Mouse (Mus musculus) left cerebral cortex, postnatal 4 days (tissue): ENCODE measurements around the gene Itfg2. TPM values are rescaled to one million over a fixed set of nuclear protein-coding genes. Genes with fewer than 3 reads are reported as not detected.

Source experiments
- DNase-seq: peaks from one replicate; pipeline ENCODE4 v3.0.0-alpha.2; 2022
- intact Hi-C: fragments of 180-260 bp; cut with DNase I; formaldehyde crosslinking; loops from one replicate; pipeline ENCODE4 v1.15.1; 2025
- total RNA-seq, 2 experiments: library from RNA; stranded (reverse); gene quantifications; 2 replicates each; pipeline ENCODE4 v1.2.3; 2021

Itfg2 gene
- total RNA-seq = 10 to 100 TPM; 38.7 to 42.7 TPM

DNA sequence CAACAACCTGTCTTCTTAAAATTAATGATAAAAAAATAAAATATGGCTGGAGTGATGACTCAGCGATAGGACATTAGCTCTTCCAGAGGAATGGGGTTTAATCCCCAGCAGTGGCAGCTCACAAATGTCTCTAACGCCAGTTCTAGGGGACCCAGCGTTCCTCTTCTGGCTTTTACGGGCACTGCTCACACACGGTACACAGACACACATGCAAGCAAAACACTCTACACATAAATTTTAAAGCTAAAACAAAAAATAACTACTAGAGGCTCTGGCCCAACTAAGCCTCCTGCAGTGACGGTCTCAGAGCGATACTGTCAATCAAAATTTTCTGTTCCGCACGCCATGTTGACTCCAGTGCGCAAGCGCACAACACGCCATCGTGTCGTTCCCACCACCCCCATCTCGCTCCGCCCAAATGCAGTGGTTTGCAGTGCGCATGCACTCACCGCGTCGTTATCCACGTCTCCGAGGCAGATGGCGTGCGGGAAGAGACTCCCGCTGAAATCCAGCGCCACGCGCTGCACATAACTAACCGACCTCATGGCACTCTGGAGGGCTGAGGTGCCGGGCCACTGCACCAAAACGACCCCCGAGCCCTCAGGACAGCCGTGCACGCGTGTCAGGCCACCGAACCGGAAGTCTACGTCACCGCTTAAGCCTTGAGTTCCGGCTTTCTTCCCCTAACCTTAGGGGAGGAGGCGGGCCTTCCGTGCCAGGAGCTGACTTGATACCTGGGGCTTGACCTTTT is at the start of gene Itfg2:
Gene Itfg2, minus strand, starts transcription at position 663 of the 751 bp plus-strand sequence.
- peak; percentile 96 for DNase-seq

DNA sequence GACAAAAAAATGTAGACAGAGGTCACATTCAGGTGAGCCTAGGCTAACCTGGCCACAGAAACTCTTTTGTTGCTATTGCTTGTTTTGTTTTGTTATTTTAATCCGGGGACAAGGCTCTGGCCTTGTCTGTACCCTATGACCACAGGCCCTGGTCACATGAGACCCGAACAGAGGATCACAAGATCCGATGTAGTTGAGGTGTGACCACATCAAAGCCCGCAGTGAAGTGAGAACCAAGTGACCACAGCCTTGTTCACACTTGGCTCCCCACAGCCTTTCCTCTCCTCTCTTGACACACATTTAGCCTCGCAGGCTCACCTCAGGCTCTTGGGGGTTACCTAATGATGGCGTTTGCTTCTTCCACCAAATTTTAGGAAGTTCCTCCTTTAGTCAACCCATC is 49.4 kb upstream of the Itfg2 start:
- DNase-seq = no peak
- intact Hi-C loops = no loop called here

More for the DNA sequence above, at the start of gene Itfg2:
- intact Hi-C loops = no loop called here

DNA sequence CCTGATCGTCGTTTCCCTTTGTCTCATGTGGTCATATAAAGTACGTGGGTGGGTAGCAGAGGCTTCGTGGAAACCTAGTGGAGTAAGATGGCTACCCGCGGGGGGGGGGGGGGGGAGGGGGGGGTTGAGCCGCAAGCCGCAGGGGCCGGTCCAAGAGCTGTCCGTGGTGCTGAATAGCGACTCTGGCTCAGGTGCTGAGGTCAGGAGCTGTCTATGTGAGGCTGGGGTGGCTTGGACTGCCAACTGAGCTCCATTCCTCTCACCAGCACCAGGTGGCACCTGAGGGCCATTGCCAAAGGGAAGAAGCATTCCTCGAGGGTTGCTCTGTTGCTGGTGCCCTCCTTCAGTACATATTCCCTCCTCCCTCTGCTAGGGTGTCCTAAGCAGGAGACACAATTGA is 44.7 kb upstream of the Itfg2 start:
- peak; percentile 13 for DNase-seq
- intact Hi-C loops = no loop called here

DNA sequence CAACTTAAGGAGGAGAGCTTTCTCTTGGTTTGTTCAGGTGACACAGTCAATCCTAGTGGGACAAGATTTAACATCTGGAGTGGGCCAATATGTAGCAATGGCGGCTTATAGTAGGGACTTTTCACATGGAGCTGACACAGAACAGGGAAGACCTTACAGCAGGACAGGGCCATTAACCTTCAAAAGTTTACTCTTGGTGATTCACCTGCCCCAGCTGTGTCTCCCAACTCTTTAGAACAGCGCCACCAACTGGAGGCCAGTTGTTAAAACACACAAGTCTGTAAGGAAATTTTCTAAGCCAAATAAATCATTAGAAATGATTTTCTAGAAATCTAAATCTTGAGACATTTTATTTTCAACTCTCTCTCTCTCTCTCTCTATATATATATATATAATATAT is 42.6 kb upstream of the Itfg2 start:
- no peak for DNase-seq
- intact Hi-C loops = no loop called here

DNA sequence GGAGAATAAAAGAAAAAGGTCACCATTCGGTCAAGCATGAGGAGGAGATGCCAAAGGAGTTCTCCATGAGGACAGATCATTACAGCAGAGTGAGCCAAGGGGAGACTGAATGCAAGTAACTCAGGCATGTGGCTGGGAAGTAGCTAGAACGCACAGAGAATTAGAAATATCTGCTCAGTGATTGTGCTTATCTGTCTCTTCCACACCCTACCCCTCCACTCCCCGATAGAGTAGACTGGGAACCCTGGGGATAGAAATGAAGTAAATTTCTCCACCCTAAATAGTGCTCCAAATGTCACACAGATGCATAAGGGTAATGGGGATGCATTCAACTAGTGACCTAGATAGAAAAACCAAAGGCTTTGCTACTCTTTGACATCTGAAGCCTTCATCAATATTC is 41.8 kb upstream of the Itfg2 start:
- intact Hi-C loops = no loop called here
- no peak for DNase-seq

DNA sequence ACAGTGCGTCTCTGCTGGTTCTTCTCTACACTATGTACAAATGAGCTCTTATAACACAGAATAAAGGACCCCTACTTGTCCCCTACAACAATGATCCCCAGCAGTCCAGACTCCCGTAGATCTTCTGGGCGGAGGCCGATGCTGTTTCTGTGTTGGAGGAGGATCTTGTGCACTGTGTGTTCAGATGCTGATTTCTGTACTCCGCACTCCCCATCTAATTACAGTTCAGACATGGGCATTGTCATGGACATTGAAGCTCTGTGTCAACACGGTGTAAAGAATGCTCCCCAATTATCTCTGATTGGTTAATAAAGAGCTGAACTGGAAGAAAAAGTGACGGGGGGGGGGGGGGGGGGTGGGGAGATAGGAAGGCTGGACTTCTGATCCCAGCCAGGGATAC is 41.3 kb upstream of the Itfg2 start:
- no peak for DNase-seq
- intact Hi-C loops = no loop called here

DNA sequence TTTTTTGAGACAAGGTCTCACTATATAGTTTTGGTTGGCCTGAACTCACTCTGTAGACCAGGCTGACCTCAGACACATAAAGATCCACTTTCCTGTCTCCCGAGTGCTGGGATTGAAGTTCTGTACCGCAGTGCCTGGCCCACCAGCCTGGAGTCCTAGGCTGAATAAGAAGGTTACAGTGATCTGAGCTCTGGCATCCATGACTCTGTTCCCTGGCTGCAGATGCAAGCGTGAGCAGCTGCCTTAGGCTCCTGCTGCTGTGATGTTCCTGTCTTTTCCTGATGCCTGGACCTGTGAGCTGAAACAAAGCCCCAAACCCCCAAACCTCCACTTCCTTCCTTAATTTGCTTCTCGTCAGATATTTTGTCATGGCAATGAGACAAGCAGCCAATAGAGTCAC is 40.3 kb upstream of the Itfg2 start:
- DNase-seq = no peak
- intact Hi-C loops = no loop called here

DNA sequence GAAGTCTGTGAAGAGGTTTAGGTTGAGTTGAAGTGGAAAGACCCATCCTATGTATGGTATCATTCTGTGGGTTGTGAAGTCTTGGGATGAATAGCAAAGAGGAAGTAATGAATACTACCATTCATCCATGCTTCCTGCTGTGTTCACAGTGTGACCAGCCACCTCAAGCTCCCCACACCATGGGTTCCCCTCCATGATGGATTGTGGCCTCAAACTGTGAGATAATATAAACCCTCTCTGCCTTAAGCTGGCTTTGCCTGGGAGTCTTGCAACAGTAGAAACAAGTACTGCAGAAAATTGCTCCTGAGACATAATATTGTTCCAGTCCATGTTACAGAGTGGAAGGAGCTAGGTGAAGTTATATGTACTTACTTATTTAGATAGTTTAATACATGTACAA is 36.9 kb upstream of the Itfg2 start:
- intact Hi-C loops = no loop called here
- DNase-seq = no peak

DNA sequence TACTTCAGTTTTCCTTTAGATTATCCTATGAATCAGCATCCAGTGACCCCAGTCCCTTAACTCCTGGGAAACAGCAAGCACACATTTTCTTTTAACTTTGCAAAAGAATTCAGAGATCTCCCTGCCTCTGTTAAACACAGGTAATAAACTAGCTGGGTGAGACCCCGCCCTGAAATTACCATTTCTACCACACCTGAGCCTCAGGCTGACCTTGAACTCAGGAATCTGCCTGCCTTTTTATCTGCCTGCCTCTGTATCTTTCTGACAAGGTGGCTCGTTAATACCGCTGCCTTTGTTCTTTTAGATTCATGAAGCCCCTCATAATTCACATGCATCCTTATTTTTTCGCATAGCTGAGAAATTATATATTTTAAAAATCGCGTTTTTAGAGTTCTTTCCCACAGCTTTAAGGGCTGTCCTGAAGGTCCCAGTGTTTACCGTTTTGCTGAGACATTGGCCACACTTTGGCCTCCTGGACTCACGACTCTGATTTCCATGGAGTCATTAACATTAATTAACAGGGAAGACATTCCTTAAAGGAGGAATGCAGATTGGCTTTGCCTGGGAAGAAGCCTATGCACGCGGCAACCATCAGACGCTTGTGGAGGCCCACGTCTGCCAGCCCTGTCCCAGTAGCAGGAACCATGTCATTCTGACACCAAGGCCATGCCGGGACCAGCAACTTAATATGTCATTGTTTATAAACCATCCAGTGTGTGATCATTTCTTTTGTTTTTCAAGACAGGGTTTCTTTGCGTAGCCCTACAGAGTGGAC is 36.2 kb upstream of the Itfg2 start:
- intact Hi-C loops = no loop called here
- DNase-seq = no peak

DNA sequence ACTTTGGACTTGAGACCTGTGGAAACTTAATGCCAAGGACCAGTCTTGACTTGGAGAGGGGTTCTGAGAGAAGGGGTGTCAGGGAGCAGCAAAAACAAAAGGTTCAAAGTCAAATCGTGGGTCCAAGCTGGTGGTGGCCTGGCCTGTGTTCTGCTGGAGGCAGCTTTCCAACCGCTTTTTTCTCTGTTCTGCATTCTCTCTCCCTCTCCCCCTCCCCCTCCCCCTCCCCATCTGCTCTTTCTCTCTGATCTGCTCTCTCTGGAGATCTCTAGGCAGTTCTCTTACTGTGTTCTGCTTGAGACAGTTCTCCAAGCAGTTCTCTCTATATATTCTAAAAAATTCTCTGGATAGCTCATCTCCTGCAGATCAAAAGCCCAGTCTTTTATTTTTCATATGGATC is 35.6 kb upstream of the Itfg2 start:
- peak; percentile 36 for DNase-seq
- intact Hi-C loops = no loop called here

DNA sequence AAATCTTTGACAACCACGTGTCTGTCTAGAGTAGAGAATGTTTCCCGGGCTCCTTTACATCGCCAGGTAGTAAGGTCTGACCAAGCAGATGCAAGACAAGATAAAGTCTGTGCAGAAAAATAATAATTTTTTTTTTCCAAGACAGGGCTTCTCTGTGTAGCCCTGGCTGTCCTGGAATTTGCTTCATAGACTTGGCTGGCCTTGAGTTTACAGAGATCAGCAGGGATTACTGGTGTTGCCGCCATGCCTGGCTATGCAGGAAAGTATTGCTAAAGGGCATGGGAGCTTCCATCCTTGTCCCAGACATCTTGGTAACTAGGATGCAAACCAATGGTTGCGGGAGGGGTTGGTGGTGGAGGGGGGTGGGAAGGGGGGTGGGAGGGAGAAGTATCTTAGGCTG is 32.5 kb upstream of the Itfg2 start:
- intact Hi-C loops = no loop called here

DNA sequence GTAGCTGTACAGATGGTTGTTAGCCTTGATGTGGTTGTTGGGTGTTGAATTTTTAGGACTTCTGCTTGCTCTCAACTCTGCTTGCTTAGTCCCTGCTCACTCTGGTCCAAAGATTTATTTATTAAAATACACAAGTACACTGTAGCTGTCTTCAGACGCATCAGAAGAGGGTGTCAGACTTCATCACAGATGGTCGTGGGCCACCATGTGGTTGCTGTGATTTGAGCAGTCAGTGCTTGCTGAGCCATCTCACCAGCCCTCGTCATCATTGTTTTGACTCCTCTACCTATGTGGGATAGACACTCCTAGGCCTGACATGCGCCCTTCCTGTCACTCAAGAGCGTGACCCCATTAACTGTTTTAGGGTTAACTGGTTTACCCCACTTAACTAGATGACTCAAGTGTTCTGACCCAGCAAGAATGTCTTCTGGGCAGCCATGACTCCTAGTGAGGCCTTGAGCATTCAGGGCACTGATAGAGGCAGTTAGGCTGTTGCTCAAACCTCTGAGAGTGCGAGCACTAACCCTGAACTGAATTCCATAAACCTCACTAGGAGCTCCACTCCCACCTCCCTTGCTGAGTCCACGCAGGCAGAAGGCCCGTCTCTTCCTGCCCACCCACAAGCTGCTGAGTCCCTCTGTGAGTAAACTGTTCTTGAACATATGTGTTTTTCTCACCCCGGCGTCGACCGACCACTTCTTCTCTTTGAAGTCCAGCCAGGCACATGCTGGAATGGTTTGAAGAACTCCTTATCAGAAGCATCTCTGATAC is 31.3 kb upstream of the Itfg2 start:
- intact Hi-C loops = no loop called here
- DNase-seq = no peak

More for the DNA sequence above, 32.5 kb upstream of the Itfg2 start:
- DNase-seq = no peak

DNA sequence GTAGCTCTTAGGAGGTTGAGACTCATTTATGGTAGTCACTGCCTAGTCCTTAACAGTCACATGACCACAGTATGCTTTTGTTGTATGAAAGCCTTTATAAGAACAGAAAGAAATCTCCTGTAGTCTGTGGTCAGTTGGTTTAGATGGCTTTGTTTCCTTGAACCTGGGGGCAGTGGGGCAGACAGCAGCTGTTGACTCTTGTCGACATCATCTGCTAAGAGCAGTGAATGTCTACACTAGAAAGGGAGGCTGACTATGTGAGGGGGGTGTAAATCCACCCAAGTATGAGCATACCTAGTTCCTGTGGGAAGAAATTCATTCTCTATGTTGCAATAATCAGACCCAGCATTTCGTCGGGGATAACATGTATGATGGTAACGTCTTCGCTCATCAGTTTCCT is 22.3 kb upstream of the Itfg2 start:
- intact Hi-C loops = no loop called here
- DNase-seq = no peak

DNA sequence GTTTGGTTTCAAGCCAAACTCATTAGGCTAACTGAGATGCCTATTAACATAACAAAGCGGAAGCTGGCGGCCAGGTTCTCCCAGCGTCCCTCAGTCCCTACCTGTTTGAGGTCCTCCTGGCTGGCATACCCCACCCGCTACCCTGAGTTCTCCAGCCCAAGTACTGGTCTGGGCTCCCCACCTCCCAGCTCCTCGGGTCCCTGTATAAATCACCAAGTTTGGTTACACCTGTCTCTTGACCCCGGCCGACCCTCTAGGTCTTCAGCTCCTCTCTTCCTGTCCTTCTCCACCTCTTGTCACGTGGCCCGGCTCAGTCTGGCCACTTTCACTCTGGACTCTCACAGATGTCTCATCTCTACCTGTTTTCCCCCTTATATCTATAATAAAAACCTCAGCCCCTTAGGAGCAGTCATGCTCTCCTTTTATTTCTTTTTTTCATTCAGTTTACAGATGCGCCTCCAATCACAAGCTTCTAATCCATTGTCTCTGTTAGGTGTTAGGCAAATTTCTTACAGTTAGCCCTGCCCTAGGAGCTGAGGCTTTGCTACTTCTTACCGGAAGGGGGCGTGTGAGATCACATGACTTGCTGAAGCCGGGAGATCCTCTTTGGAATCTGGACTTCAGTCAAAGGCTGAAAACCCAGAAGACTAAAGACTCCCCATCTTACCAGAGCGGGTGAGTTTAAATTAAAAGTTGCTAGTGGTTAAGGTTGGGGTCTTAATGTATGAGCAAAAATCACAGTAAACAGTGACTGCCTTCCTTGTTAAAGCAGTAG is 21.2 kb upstream of the Itfg2 start:
- peak; percentile 43 for DNase-seq
- intact Hi-C loops = no loop called here

DNA sequence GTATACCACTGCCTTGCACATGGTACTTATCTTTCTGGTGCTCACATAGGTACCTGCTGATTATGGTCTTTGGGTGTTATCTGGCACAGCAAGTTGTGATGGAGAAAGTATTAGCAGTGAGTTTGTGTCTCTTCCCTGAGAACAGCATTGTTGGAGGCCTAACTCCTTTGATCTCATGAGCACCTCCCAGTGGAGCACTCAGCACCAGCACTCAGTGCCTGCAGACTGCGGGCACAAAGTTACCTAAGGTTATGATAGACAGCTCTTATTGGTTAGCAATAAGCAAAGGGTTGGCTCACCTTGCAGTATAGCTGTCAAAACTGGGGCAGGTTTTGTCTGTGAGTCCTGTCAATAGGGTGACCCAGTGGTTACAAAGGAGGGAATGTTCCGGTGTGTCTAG is 15.5 kb upstream of the Itfg2 start:
- intact Hi-C loops = no loop called here
- no peak for DNase-seq

DNA sequence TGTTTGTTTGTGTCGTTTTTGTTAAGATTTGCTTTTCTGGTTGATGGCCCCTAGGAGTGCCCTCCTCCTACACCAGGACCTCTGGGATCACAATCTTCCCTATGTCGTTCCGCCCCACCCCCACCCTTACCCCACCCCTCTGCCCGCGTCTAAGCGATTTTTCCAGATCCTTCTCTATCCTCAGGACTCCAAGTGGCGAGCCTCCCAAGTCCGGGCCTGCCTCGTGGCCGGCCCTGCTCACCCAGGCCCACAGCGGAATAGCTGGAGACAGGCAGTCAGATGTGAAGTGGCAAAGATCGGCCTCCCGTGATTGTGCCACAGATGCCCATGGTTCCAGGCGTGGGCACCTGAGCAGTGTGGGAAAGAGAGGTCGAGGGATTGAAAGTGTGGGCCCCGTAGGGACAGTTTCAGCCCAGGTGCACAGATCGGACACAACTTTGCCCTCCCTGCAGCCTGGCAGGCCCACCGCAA is 14.2 kb upstream of the Itfg2 start:
- peak; percentile 16 for DNase-seq
- intact Hi-C loops = no loop called here

DNA sequence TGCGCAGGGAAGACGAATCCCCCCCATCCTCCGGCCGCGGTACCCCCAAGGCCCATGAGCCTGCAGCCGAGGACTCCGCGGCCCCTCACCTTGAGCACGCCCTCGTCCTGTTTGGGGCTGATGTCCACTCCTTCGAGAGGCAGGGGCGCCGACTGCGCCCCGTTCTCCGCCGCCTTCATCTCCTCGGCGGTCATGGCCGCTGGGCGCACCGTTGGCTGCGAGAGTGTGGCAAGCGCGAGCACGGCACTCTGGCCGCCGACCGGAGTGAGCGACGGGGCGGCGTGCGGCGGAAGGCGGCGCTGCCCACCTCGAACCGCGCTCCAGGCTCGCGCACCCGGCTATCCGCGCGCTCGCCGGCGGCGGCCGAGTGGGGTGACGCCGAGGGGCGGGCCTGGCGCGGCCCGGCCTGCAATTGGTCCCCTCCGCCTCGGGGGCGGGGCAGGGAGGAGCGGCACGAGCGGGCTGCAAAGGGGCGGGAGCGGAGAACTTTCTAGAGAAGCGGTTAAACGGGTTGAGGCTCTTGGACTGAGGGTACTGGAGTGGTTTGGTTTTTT is 13.7 kb upstream of the Itfg2 start, which contains the start of gene Fkbp4:
Gene Fkbp4, minus strand, starts transcription at position 361 of the 554 bp plus-strand sequence.
- peak; percentile 94 for DNase-seq
- intact Hi-C loops = no loop called here

DNA sequence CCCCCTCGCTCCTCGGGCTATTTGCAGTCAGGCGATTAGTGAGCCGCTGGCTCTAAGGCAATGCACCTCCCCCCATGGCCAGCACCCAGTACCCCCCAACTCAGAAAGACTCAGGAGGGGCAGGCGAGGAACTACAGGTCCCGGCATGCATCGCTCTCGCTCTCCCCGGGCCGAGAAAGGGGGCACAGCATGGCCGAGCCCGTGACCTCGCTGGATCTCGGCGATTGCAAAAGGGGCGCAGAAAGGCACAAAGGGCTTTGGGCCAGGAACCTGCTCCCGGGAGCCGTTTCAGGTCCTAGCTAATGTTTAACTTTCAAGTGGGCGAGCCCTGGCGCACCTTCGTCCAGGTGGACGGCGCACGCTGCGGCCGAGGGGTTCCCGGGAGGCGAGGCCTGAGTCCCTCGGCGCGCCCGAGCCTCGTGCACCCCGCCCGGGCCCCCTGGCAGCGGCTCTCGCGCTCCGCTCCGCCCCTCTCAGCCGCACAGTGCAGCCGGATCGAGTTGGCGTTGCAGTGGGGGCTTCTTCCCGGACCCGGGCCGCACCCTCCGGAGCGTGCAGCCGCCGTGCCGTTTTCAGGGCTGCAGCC is 13.1 kb upstream of the Itfg2 start:
- intact Hi-C loops = no loop called here
- DNase-seq = peak; percentile 77

DNA sequence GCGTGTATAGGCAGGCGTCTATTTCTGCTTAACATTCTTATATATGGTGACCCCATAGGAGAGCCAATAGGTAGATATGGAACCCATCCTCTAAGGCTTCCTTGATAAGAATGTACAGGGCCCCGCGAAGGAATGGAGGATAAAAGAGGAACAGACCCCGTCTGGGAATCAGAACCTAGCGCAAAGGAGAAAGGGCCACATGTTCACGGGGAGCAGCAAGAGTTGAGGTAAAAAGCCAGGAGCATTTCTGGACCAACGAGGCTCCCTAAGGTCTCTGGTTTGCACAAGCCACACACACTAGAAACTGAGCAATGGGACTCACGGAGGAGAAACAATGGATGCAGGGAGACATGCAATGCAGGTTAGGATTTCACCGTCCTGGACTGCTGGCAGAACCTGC is 12.6 kb upstream of the Itfg2 start:
- DNase-seq = no peak
- intact Hi-C loops = no loop called here
